Mouse (Mus musculus) heart, embryonic 15.5 days (tissue): ENCODE measurements around the gene Tnfsf12. TPM values are rescaled to one million over a fixed set of nuclear protein-coding genes. Genes with fewer than 3 reads are reported as not detected.

Experiments
- ATAC-seq: fragments of 200-750 bp; cut with Nextera tagmentation; replicated peaks from 2 replicates; pipeline ENCODE4 v1.8.0; 2017; ENCODE audit warnings: low read depth, moderate TSS enrichment; ENCODE audit not compliant: insufficient number of reproducible peaks, insufficient read depth, low FRiP score
- H3K27ac ChIP-seq: fragments of 300-500 bp; sonication (generic); 2 replicates; pipeline ENCODE4 v1.5.1; 2015; ENCODE audit warnings: mild to moderate bottlenecking, inconsistent platforms
- H3K27me3 ChIP-seq: fragments of 300-500 bp; sonication (generic); 2 replicates; pipeline ENCODE4 v1.6.1; 2015; ENCODE audit warnings: inconsistent platforms
- H3K36me3 ChIP-seq: fragments of 300-500 bp; sonication (generic); 2 replicates; pipeline ENCODE4 v1.6.1; 2015; ENCODE audit warnings: mild to moderate bottlenecking, inconsistent platforms
- H3K4me1 ChIP-seq: fragments of 300-500 bp; sonication (generic); replicated peaks from 2 replicates; pipeline ENCODE4 v1.6.1; 2015; ENCODE audit warnings: inconsistent platforms
- H3K4me2 ChIP-seq: fragments of 300-500 bp; sonication (generic); 2 replicates; pipeline ENCODE4 v1.6.1; 2015; ENCODE audit warnings: inconsistent platforms, mild to moderate bottlenecking, moderate library complexity
- H3K4me3 ChIP-seq: fragments of 300-500 bp; sonication (generic); 2 replicates; pipeline ENCODE4 v1.5.1; 2015; ENCODE audit warnings: mild to moderate bottlenecking, inconsistent platforms
- H3K9ac ChIP-seq: fragments of 300-500 bp; sonication (generic); 2 replicates; pipeline ENCODE4 v1.6.1; 2015; ENCODE audit warnings: mild to moderate bottlenecking, inconsistent platforms
- H3K9me3 ChIP-seq: fragments of 300-500 bp; sonication (generic); replicated peaks from 2 replicates; pipeline ENCODE4 v1.6.1; 2016; ENCODE audit warnings: inconsistent platforms
- WGBS: fragments of 180-500 bp; shearing (Covaris S2); methylation state at CpG from one replicate; pipeline ENCODE4 v1.1.7; 2015; ENCODE audit warnings: mixed read lengths; 5-methylcytosine and 5-hydroxymethylcytosine counted together
- polyA plus RNA-seq: library from polyadenylated mRNA; unstranded; fragments of >200 nt; fragmentation: Nextera tagmentation; extraction: Ambion mirVana; gene quantifications from 2 replicates; pipeline ENCODE4 v1.2.1, GENCODE M21; 2015

Tnfsf12 gene
- polyA plus RNA-seq, 1 experiment from 2014 or later: 7.3 TPM

DNA sequence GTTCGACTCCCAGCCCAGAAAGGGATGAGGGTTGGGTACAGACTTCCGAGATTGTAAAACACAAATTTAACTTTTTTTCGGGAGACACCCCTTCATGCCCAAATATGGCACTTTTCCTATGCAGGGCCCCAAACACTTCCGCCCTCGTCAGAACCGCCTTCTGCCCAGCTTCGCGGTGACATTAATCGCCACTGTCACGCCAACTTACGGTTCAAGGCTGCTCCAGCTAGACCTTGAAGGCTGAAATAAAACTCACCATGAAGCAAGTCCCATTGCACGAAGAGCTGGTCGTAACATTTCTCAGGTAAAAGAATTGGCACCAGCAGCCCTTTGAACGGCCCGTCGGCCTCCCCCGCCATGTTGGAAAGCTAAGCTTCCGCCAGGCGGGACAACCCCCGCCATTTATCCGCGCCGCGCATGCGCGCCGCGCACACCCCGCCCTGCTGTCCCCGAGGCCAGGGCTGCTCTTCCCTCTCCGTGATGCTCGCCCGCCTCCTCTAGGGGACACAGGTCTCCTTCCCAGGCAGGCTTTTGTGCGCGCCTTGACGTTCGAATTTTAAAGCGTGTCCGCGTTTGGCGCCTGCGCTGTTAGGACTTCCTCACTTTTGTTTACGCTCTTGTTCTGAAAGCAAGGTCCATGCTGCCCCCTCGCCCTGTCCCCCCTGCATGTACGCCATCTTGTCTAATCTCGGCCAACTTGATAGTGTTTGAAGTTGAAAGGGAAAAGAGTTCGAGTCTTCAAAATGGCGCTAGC is 33.3 kb downstream of the Tnfsf12 start, which contains the start of gene Mpdu1:
Mpdu1 (minus strand) TSS at position 430 of the 754 bp plus-strand sequence.
- peak; percentile 95 for ATAC-seq
- peak within 1 kb of the TSS; percentile 57 for H3K9ac ChIP-seq
- H3K9me3 ChIP-seq: no peaks in the 10 kb centered on the region
- peaks cover 58% of the 10 kb centered on the region for H3K36me3 ChIP-seq
- peak within 1 kb of the TSS; percentile 95 for H3K27ac ChIP-seq
- H3K27me3 ChIP-seq: no peaks in the 10 kb centered on the region
- peak within 1 kb of the TSS; percentile 62 for H3K4me3 ChIP-seq
- under 1% methylated on average over 48 of the region's 48 CpGs for WGBS
- H3K4me1 ChIP-seq: peaks cover 20% of the 10 kb centered on the region
- H3K4me2 ChIP-seq: peak within 1 kb of the TSS; percentile 70

DNA sequence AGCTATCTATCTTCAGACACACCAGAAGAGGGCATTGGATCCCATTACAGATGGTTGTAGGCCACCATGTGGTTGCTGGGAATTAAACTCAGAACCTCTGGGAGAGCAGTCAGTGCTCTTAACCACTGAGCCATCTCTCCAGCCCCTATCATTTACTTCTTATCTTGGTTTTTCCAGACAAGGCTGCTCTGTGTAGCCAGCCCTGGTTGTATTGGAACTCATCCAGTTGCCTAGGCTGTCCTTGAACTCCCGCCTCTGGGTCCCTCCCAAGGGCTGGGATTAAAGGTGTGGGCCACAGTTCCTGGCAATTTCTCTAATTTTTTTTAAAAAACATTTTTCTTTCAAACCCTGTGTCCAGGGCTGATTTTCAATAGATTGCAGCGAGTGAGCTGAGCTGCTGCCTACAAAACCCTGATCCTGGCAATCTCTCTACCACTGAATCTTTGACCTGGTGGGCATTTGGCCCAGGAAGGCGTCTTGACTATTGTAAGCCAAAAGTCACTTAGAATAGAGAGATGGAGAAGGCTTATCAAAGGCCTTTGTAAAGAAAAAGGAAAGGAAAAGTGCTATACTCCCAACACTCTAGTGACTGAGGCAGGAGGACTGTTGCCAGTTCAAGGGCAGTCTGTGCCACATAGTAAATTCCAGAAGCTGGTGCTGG is 34.3 kb downstream of the Tnfsf12 start:
- Histone ChIP-seq H3K4me1 (peaks cover 25% of the 10 kb centered on the region), H3K4me3 (peak overlapping the region; percentile 62), H3K9ac (peak overlapping the region; percentile 57), H3K27me3 (no peaks in the 10 kb centered on the region), H3K9me3 (no peaks in the 10 kb centered on the region), H3K27ac (peak overlapping the region; percentile 95), H3K36me3 (peaks cover 61% of the 10 kb centered on the region), H3K4me2 (peak overlapping the region; percentile 70)
- ATAC-seq: no peak
- 65% methylated on average over 3 of the region's 3 CpGs for WGBS

DNA sequence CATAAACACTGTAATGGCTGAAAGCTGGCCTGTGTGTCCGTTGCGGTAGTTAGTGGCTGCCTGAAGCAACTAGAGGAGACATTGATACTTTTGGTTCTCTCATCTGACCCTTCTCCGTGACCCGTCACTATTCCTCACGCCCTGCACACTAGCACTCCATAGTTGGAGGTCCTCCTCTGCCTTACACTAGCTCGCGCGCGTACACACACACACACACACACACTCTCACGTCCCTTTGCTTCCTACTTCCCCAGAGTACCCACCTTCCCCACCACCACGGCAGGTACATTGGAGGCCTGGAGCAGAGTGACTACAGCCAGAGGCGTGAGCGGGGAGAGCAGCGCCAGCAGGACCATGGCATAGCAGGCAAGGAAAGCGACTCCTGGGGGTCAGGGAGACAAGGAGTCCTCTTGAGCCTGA is 38.2 kb downstream of the Tnfsf12 start:
- Histone ChIP-seq H3K27me3 (no peaks in the 10 kb centered on the region), H3K4me3 (no peak overlapping the region), H3K9me3 (no peaks in the 10 kb centered on the region), H3K4me1 (peaks cover 29% of the 10 kb centered on the region), H3K36me3 (peaks cover 53% of the 10 kb centered on the region), H3K4me2 (no peak overlapping the region), H3K27ac (no peak overlapping the region), H3K9ac (no peak overlapping the region)
- ATAC-seq: no peak
- WGBS: 82% methylated on average over 15 of the region's 15 CpGs

DNA sequence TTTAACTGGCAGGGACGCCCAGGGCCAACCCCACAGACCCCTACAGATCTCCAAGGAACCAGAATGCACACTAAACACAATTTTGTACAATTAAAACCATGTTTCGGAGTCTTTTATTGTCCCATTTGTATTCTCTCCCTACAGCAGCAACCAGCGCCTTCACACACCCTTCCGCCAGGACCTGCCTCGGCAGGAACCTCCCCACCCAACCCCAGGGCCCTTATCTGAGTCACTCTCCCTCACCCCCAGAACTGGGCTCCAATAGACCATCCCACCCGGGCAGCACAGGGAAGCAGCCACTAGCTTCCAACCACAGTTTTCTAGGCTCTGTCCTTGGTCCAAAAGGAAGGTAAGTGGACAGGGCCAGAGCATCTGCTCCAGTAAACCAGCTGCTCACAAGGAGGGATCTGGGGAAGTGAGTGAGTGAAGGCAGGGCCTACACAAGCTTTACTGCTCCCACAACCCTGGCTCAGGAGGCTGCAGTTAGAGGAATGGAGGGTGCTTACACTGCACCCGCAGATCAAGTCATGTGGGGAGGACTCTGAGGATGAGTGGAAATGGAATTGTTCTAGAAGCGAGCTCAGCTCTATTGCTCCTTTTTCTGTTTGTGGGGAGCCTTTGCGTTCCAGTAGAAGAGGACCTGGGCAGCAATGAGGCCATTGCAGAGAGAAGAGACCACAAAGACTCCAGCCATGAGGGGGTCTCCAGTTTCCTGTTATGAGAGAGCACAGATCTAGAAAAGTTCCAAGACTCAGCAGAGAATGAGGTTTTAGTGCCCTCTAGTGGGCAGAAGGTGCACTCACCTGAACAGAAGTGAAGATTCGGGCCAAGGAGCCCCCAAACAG is 38.8 kb downstream of the Tnfsf12 start:
- Histone ChIP-seq H3K9ac (no peak overlapping the region), H3K4me1 (peaks cover 29% of the 10 kb centered on the region), H3K36me3 (peaks cover 60% of the 10 kb centered on the region), H3K27me3 (no peaks in the 10 kb centered on the region), H3K27ac (no peak overlapping the region), H3K4me2 (no peak overlapping the region), H3K4me3 (no peak overlapping the region), H3K9me3 (no peaks in the 10 kb centered on the region)
- WGBS: 72% methylated on average over 10 of the region's 10 CpGs
- no peak for ATAC-seq

DNA sequence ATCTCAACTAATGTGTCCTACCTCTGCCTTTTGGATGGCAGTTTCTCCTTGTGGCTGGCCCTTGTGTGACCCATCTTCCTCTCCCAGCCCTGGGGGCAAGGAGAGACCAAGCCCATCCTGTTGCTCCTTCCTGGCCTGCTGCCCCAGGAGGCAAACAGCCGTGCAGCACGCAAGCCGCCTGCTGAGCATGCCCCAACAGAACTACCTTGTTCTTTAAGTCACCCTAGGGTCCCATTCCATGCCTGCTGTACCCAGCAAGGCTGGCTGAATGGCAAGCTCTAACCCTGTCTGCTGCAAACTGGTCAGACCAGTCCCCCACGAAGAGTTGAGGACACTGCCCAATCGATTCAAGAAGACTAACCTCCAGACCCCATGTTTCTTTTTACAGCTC is 39.6 kb downstream of the Tnfsf12 start:
- Histone ChIP-seq H3K4me2 (no peak overlapping the region), H3K9me3 (no peaks in the 10 kb centered on the region), H3K27ac (no peak overlapping the region), H3K36me3 (peaks cover 68% of the 10 kb centered on the region), H3K9ac (no peak overlapping the region; the same call in 1 of the 2 replicates), H3K27me3 (no peaks in the 10 kb centered on the region), H3K4me1 (peaks cover 22% of the 10 kb centered on the region), H3K4me3 (no peak overlapping the region)
- WGBS: 72% methylated on average over 5 of the region's 5 CpGs
- no peak for ATAC-seq

DNA sequence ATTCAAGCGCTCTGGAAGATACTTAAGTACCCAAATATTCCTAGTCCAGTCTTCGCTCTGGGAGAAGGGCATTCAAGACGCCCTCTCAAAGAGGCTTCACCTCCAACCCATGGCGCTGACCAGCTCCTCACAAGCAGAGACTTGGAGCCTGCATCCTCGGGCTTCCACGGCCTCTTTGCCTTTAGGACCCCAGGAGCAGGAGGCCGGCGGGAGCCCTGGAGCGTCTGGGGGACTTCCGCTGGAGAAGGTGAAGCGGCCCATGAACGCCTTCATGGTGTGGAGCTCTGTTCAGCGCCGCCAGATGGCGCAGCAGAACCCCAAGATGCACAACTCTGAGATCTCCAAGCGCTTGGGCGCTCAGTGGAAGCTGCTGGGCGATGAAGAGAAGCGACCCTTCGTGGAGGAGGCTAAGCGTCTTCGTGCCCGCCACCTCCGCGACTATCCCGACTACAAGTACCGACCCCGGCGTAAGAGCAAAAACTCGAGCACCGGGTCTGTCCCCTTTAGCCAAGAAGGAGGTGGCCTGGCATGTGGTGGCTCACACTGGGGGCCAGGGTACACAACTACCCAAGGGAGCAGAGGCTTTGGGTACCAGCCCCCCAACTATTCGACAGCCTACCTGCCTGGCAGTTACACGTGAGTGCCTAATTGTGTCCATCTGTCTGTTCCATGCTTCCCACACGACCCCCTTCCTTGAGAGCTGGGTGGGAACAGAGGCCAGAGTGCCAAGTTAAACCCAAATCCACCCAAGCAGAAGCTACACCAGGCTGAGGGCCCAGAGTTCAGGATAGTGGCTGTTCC is 40.2 kb downstream of the Tnfsf12 start, which contains the start of gene Sox15:
Sox15 (plus strand) TSS at position 51 of the 801 bp plus-strand sequence.
- WGBS: 20% methylated on average over 34 of the region's 34 CpGs
- H3K9ac ChIP-seq: peak within 1 kb of the TSS; percentile 32; the same call in 1 of the 2 replicates
- H3K27ac ChIP-seq: peak within 1 kb of the TSS; percentile 24; the same call in 1 of the 2 replicates
- 0 out of 2 replicates have a peak, but pooled peaks have one; percentile 55 for ATAC-seq
- no peaks in the 10 kb centered on the region for H3K27me3 ChIP-seq
- peaks cover 19% of the 10 kb centered on the region for H3K4me1 ChIP-seq
- peak within 1 kb of the TSS; percentile 39; the same call in 1 of the 2 replicates for H3K4me2 ChIP-seq
- H3K4me3 ChIP-seq: no peak within 1 kb of the TSS
- peaks cover 74% of the 10 kb centered on the region for H3K36me3 ChIP-seq
- H3K9me3 ChIP-seq: no peaks in the 10 kb centered on the region

DNA sequence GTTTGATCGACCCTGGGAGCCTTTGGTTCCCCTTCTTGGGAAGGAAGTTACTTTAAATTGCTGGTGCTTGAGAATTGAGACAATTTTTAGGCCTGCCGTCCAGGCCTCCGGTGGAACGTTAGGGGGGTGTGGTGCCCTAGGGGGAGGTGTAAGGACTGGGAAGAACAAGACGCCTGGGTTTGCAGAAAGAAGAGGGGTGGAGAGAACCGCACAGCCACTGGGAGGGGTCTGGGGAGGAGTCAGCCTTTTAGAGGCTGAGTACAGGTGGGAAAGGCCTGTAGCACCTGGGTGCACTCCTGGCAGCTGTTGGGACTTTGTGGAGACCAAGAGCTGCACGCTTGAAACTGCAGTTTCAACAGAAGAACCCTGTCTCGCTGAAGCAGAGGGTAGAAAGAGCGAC is 40.9 kb downstream of the Tnfsf12 start:
- Histone ChIP-seq H3K27me3 (no peaks in the 10 kb centered on the region), H3K4me1 (peaks cover 19% of the 10 kb centered on the region), H3K36me3 (peaks cover 74% of the 10 kb centered on the region), H3K27ac (peak overlapping the region; percentile 24; the same call in 1 of the 2 replicates), H3K4me2 (no peak overlapping the region), H3K4me3 (no peak overlapping the region), H3K9me3 (no peaks in the 10 kb centered on the region), H3K9ac (no peak overlapping the region)
- 50% methylated on average over 9 of the region's 9 CpGs for WGBS
- ATAC-seq: no peak

DNA sequence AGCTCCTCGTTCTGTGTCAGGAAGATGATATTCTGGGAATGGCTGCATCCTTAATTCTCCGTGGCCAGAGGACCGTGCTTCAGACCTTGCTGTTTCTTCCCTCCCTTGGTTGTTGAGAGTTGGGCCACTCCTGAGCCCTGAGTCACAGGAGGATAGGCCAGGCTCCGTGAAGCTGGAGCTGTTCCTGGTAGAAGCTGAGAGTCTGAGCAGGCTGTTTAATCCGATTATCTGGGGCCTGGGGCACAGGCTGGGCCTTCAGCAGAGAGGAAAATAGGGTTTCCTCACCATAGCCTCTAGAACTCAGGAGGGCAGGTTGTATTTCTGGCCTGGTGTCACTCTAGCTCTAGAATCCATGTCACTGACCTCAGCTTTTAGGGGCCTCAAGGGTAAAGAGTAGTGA is 42.2 kb downstream of the Tnfsf12 start:
- peaks cover 76% of the 10 kb centered on the region for H3K36me3 ChIP-seq
- no peak for ATAC-seq
- WGBS: 54% methylated on average over 5 of the region's 5 CpGs
- H3K9ac ChIP-seq: no peak overlapping the region
- H3K4me1 ChIP-seq: peaks cover 19% of the 10 kb centered on the region
- no peaks in the 10 kb centered on the region for H3K27me3 ChIP-seq
- H3K9me3 ChIP-seq: no peaks in the 10 kb centered on the region
- no peak overlapping the region for H3K4me2 ChIP-seq
- no peak overlapping the region for H3K4me3 ChIP-seq
- H3K27ac ChIP-seq: no peak overlapping the region

DNA sequence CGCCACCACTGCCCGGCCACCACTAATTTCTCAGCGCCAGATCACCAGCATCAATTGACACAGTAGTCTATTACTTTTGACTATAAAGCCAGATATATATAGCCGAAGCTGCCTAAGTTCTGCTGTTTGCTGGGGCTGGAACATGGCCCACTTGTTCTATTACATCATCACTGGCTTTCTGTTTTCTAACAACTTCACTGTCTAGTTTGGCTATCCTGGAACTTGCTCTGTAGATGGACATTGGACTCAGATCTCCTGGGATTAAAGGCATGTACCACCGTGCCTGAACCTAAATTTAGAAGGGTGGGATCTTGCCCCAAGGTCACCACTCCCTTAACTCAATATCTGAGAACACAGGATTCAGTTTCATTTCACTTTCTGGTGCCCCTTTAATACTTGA is 49.8 kb downstream of the Tnfsf12 start:
- no peaks in the 10 kb centered on the region for H3K4me1 ChIP-seq
- no peaks in the 10 kb centered on the region for H3K27me3 ChIP-seq
- no peak overlapping the region for H3K9ac ChIP-seq
- ATAC-seq: no peak
- H3K4me2 ChIP-seq: no peak overlapping the region
- H3K4me3 ChIP-seq: no peak overlapping the region
- no peak overlapping the region for H3K27ac ChIP-seq
- no peaks in the 10 kb centered on the region for H3K9me3 ChIP-seq
- peaks cover 92% of the 10 kb centered on the region for H3K36me3 ChIP-seq
- 83% methylated on average over 5 of the region's 5 CpGs for WGBS
